Mouse (Mus musculus) myocyte (in vitro differentiated cells): ENCODE measurements around the gene Sez6l. TPM values are rescaled to one million over a fixed set of nuclear protein-coding genes. Genes with fewer than 3 reads are reported as not detected.

ENCODE experiments used
- H3K27me3 ChIP-seq: one replicate; pipeline ENCODE4 v1.6.1; 2011; ENCODE audit not compliant: control insufficient read depth, insufficient read depth, insufficient read length
- H3K36me3 ChIP-seq: one replicate; pipeline ENCODE4 v1.6.1; 2011; ENCODE audit not compliant: control insufficient read depth, insufficient read depth
- H3K4me2 ChIP-seq: one replicate; pipeline ENCODE4 v1.6.1; 2011; ENCODE audit warnings: low read depth, control low read depth
- H3K4me3 ChIP-seq: one replicate; pipeline ENCODE4 v1.5.1; 2011; ENCODE audit warnings: mild to moderate bottlenecking, control low read depth, moderate library complexity
- H3K79me2 ChIP-seq: one replicate; pipeline ENCODE4 v1.6.1; 2011; ENCODE audit not compliant: control insufficient read depth, insufficient read depth
- H3ac ChIP-seq: one replicate; pipeline ENCODE4 v1.6.1; 2011; ENCODE audit not compliant: control insufficient read depth, insufficient read length
- CEBPB ChIP-seq: IDR thresholded peaks from 2 replicates; pipeline ENCODE4 v1.6.1; 2011; ENCODE audit warnings: mild to moderate bottlenecking, moderate library complexity; ENCODE audit not compliant: poor library complexity, insufficient read depth, severe bottlenecking
- E2F4 ChIP-seq: IDR thresholded peaks from one replicate; pipeline ENCODE4 v1.6.1; 2011; ENCODE audit warnings: mild to moderate bottlenecking, control low read depth, moderate library complexity; ENCODE audit not compliant: insufficient read depth
- MAX ChIP-seq: IDR thresholded peaks from one replicate; pipeline ENCODE4 v1.6.1; 2011; ENCODE audit warnings: low read depth, mild to moderate bottlenecking, control low read depth
- MYOD1 ChIP-seq, 3 experiments: IDR thresholded peaks; one replicate each; pipeline ENCODE4 v1.6.1; 2011; ENCODE audit warnings: control low read depth in 2 of 3, low read depth in 2 of 3, mild to moderate bottlenecking in 2 of 3, moderate library complexity in 1 of 3; ENCODE audit not compliant: insufficient read length in 2 of 3, control insufficient read depth in 1 of 3
- MYOG ChIP-seq, 3 experiments: IDR thresholded peaks; one replicate each; pipeline ENCODE4 v1.6.1; 2011; ENCODE audit warnings: control low read depth in 2 of 3, low read depth in 2 of 3, mild to moderate bottlenecking in 2 of 3; ENCODE audit not compliant: insufficient read length in 2 of 3, control insufficient read depth in 1 of 3, insufficient read depth in 1 of 3
- POLR2A ChIP-seq: IDR thresholded peaks from one replicate; pipeline ENCODE4 v1.6.1; 2011; ENCODE audit warnings: low read depth, mild to moderate bottlenecking, control low read depth, moderate library complexity; ENCODE audit not compliant: insufficient read length
- POLR2AphosphoS2 ChIP-seq: IDR thresholded peaks from one replicate; pipeline ENCODE4 v1.6.1; 2011; ENCODE audit warnings: low read depth, control low read depth; ENCODE audit not compliant: insufficient read length
- REST ChIP-seq: IDR thresholded peaks from one replicate; pipeline ENCODE4 v1.6.1; 2011; ENCODE audit warnings: mild to moderate bottlenecking, control low read depth, moderate library complexity; ENCODE audit not compliant: insufficient read depth, insufficient read length
- SRF ChIP-seq: IDR thresholded peaks from one replicate; pipeline ENCODE4 v1.6.1; 2011; ENCODE audit warnings: low read depth; ENCODE audit not compliant: control insufficient read depth, insufficient read length
- TCF12 ChIP-seq: IDR thresholded peaks from one replicate; pipeline ENCODE4 v1.6.1; 2011; ENCODE audit warnings: mild to moderate bottlenecking, control low read depth; ENCODE audit not compliant: poor library complexity, insufficient read depth, severe bottlenecking
- TCF3 ChIP-seq: IDR thresholded peaks from one replicate; pipeline ENCODE4 v1.6.1; 2011; ENCODE audit warnings: low read depth, control low read depth; ENCODE audit not compliant: insufficient read length
- USF1 ChIP-seq: IDR thresholded peaks from one replicate; pipeline ENCODE4 v1.6.1; 2011; ENCODE audit warnings: low read depth, mild to moderate bottlenecking, control low read depth, moderate library complexity
- polyA plus RNA-seq: library from polyadenylated mRNA; unstranded; fragments of >200 nt; fragmentation: generic; extraction: Trizol; gene quantifications from one replicate; pipeline ENCODE4 v1.2.1, GENCODE M21; 2012; ENCODE audit warnings: missing spikeins

Gene Sez6l
- polyA plus RNA-seq, 1 experiment, result not detected

DNA sequence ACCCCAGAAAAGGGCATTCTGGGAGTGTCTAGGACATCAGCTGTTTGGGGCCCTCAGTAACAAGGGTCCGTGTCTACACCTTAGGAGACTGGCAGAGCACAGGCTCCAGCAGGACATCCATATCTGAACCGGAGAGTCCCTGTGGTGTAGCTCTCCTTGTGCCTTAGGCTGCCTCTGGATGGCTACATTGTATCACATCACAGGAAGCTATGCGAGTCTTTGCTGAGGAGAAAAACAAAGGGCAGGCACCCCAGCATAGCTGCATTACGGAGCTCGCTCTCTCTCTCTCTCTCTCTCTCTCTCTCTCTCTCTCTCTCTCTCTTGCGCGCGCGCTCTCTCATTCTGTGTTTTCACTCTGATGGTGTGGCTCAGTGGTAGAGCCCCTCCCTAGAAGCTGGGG lies 194.9 kb downstream of the Sez6l start:
- no peak for TF ChIP-seq REST
- no peak for TF ChIP-seq MYOG (IDR thresholded peaks at IDR 0.05; ENCODE audit: control insufficient read depth in 1 of 3, insufficient read depth in 1 of 3, insufficient read length in 2 of 3, low read depth in 2 of 3)
- TF ChIP-seq USF1, result no peak
- TF ChIP-seq SRF, result no peak
- no peak for TF ChIP-seq E2F4
- no peak for TF ChIP-seq TCF3
- Histone ChIP-seq H3K36me3 (peaks cover 3% of the 10 kb centered on the region), H3ac (no peak overlapping the region), H3K4me2 (no peak overlapping the region), H3K79me2 (no peaks in the 10 kb centered on the region), H3K27me3 (no peaks in the 10 kb centered on the region), H3K4me3 (no peak overlapping the region)

DNA sequence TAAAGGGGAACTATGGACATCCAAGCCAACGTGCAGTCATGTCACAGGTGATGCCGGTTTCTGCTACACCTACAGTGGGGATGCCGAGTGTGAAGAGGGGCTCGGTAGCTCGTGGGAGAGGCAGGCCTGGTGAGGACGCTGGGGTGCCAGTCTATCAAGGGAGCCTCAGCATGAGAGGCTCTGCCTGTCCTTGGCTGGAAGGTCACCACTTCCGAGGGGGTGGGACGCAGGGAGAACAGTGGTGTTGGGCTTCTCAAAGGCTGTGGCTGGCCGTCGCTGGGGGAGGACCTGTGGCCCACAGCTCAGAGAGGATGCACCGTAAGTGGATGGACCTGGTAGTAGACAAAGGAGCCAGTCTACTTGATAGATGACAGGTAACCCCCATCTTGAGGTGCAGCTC lies 195.8 kb downstream of the Sez6l start:
- Histone ChIP-seq H3K79me2 (no peaks in the 10 kb centered on the region), H3K4me3 (no peak overlapping the region), H3K27me3 (no peaks in the 10 kb centered on the region), H3K4me2 (no peak overlapping the region), H3ac (no peak overlapping the region), H3K36me3 (peaks cover 3% of the 10 kb centered on the region)
- TF ChIP-seq USF1 (no peak), REST (no peak), SRF (no peak), TCF3 (no peak), CEBPB (no peak), TCF12 (no peak), POLR2AphosphoS2 (no peak), MAX (no peak), E2F4 (no peak), MYOD1 (IDR thresholded peaks at IDR 0.05; ENCODE audit: control insufficient read depth in 1 of 3, insufficient read length in 2 of 3, low read depth in 2 of 3) (no peak), MYOG (IDR thresholded peaks at IDR 0.05; ENCODE audit: control insufficient read depth in 1 of 3, insufficient read depth in 1 of 3, insufficient read length in 2 of 3, low read depth in 2 of 3) (no peak), POLR2A (no peak)

DNA sequence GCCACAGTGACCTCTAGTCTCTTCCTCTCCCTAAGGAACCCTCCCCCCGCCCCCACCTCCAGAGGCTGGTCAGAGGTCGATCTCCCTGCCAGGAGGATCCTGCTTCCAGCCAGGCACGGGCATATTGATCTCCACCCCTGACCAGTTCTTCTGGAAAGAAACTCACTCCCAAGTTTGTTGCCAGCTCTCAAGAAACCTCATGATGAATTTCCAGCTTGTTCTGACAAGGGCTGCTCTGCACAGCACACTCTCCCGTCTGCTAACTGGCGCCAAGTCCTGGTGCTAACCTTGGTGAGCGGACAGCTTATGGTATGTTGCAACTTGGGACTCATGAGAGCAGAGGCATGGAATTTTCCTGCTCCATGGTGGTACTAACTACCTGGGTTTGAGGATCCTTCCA lies 198.3 kb downstream of the Sez6l start:
- Histone ChIP-seq H3ac (no peak overlapping the region), H3K4me3 (no peak overlapping the region), H3K27me3 (no peaks in the 10 kb centered on the region), H3K36me3 (peaks cover 3% of the 10 kb centered on the region), H3K79me2 (no peaks in the 10 kb centered on the region), H3K4me2 (no peak overlapping the region)
- TF ChIP-seq MYOG (IDR thresholded peaks at IDR 0.05; ENCODE audit: control insufficient read depth in 1 of 3, insufficient read depth in 1 of 3, insufficient read length in 2 of 3, low read depth in 2 of 3) (no peak), REST (no peak), MYOD1 (IDR thresholded peaks at IDR 0.05; ENCODE audit: control insufficient read depth in 1 of 3, insufficient read length in 2 of 3, low read depth in 2 of 3) (no peak), CEBPB (no peak), MAX (no peak), USF1 (no peak), TCF3 (no peak), TCF12 (no peak), POLR2A (no peak), E2F4 (no peak), POLR2AphosphoS2 (no peak), SRF (no peak)

DNA sequence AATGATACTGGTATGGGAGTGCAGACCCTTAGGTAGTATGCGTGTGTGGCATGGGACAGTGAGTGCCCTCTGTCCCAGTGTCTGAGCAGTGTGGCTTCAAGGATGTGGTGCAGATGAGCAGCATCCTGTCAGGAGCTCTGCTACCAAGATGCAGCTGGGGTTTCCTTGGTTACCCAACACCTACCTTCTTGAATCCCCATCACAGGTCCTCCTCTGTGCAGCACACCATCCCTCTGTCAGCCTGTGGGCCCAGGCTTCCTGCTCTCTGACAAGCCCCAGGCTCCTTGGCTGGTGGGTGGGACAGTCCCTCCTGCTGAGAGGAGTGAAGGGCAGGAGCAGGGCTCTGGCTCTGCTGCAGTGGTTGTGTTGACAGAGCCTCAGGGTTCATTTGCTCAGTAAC lies 199.6 kb downstream of the Sez6l start:
- Histone ChIP-seq H3K4me2 (no peak overlapping the region), H3K36me3 (peaks cover 3% of the 10 kb centered on the region)
- TF ChIP-seq REST, result no peak
- TF ChIP-seq POLR2AphosphoS2, result no peak
- TF ChIP-seq E2F4, result no peak
- no peak for TF ChIP-seq SRF
- no peak for TF ChIP-seq TCF3
- no peak for TF ChIP-seq MYOD1 (IDR thresholded peaks at IDR 0.05; ENCODE audit: control insufficient read depth in 1 of 3, insufficient read length in 2 of 3, low read depth in 2 of 3)
- no peak for TF ChIP-seq POLR2A
- TF ChIP-seq TCF12, result no peak
- no peak for TF ChIP-seq USF1
- TF ChIP-seq CEBPB, result no peak
- TF ChIP-seq MYOG (IDR thresholded peaks at IDR 0.05; ENCODE audit: control insufficient read depth in 1 of 3, insufficient read depth in 1 of 3, insufficient read length in 2 of 3, low read depth in 2 of 3), result no peak
- TF ChIP-seq MAX, result no peak

DNA sequence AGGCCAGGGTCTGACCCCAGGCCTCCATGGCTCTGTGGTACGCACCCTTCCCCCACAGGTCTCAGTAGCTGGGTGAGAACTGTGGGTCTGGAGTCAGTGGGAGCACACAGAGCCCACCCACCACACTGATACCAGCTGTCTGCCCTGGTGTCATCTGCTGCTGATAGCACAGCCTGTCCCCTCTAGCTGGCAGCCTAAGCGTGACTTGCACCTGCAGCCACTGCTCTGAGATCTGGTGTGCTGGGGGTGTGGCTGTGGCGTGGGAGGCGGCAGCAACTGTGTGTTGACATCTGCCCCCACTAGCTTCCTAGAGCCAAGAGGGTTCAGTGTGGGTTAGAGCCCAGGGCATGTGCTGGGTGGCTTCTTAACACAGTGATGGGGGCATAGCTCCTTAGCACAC lies 200.9 kb downstream of the Sez6l start:
- H3K4me3 ChIP-seq, result no peak overlapping the region
- H3K79me2 ChIP-seq, result no peaks in the 10 kb centered on the region
- no peaks in the 10 kb centered on the region for H3K27me3 ChIP-seq
- peaks cover 3% of the 10 kb centered on the region for H3K36me3 ChIP-seq
- TF ChIP-seq MYOG (IDR thresholded peaks at IDR 0.05; ENCODE audit: control insufficient read depth in 1 of 3, insufficient read depth in 1 of 3, insufficient read length in 2 of 3, low read depth in 2 of 3) (peak in 1 of 3 experiments; percentile 79), MYOD1 (IDR thresholded peaks at IDR 0.05; ENCODE audit: control insufficient read depth in 1 of 3, insufficient read length in 2 of 3, low read depth in 2 of 3) (peak in 2 of 3 experiments; percentile 22 to 73), REST (no peak), CEBPB (no peak), TCF3 (no peak), USF1 (no peak)
- no peak overlapping the region for H3ac ChIP-seq
- H3K4me2 ChIP-seq, result no peak overlapping the region

More for the DNA sequence above, 199.6 kb downstream of the Sez6l start:
- H3K4me3 ChIP-seq, result no peak overlapping the region
- H3ac ChIP-seq, result no peak overlapping the region
- H3K79me2 ChIP-seq, result no peaks in the 10 kb centered on the region
- no peaks in the 10 kb centered on the region for H3K27me3 ChIP-seq
